Mouse (Mus musculus): ENCODE data around the gene Trpc4ap. TPM values are rescaled to one million over a fixed set of nuclear protein-coding genes. Genes with fewer than 3 reads are reported as not detected.

Trpc4ap gene
- polyA plus RNA-seq, 1 experiment from 2014 or later, result 177 TPM

- 89% methylated on average over 4 of the region's 4 CpGs for WGBS
- H3K4me2 ChIP-seq (replicated peaks), result no peak overlapping the region
- H3K9ac ChIP-seq, result no peak overlapping the region
- H3K27me3 ChIP-seq, result no peaks in the 10 kb centered on the region
- no peaks in the 10 kb centered on the region for H3K9me3 ChIP-seq
- ATAC-seq (ENCODE audit: insufficient number of reproducible peaks, insufficient read depth, low FRiP score, low TSS enrichment), result no peak
- no peak overlapping the region for H3K4me3 ChIP-seq
- H3K36me3 ChIP-seq, result peaks cover 48% of the 10 kb centered on the region
- no peak overlapping the region for H3K27ac ChIP-seq
- H3K4me1 ChIP-seq, result no peaks in the 10 kb centered on the region
Observed at GRCm38 (mm10) chr2:155671236-155671635, 20.9 kb downstream of the Trpc4ap start.

DNA sequence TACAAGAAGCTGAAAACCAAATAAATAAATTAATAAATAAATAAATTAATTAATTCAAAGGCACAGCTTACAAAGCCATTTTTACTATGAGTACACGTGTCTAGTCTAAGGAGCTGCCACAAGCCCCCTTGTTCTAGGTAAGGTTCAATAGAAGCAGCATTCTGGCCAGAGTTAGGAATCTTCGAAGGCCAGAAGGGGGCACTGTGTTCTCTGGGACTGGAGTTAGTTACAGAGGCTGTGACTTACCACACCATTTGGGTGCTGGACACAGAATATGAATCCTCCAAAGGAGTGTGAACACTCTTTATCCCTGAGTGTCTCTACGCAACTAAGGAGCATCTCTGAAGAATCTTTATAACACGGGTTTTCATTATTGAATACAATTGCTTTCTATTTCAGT lies 23.7 kb downstream of the Trpc4ap start:
- H3K36me3 ChIP-seq, result peaks cover 73% of the 10 kb centered on the region
- no peak overlapping the region for H3K9ac ChIP-seq

GRCm38 (mm10) chr2:155667881-155668280 lies 24.3 kb downstream of the Trpc4ap start:
- H3K9ac ChIP-seq, result no peak overlapping the region
- no peak overlapping the region for H3K27ac ChIP-seq
- H3K4me1 ChIP-seq, result no peaks in the 10 kb centered on the region
- H3K4me2 ChIP-seq (replicated peaks), result no peak overlapping the region
- no peaks in the 10 kb centered on the region for H3K27me3 ChIP-seq
- over 99% methylated on average over 8 of the region's 8 CpGs for WGBS
- no peak overlapping the region for H3K4me3 ChIP-seq
- H3K9me3 ChIP-seq, result no peaks in the 10 kb centered on the region
- ATAC-seq (ENCODE audit: insufficient number of reproducible peaks, insufficient read depth, low FRiP score, low TSS enrichment), result no peak
- peaks cover 79% of the 10 kb centered on the region for H3K36me3 ChIP-seq

More for the DNA sequence above, 23.7 kb downstream of the Trpc4ap start:
- Histone ChIP-seq H3K4me3 (no peak overlapping the region), H3K4me1 (no peaks in the 10 kb centered on the region), H3K27me3 (no peaks in the 10 kb centered on the region), H3K4me2 (replicated peaks) (no peak overlapping the region), H3K9me3 (no peaks in the 10 kb centered on the region), H3K27ac (no peak overlapping the region)
- ATAC-seq (ENCODE audit: insufficient number of reproducible peaks, insufficient read depth, low FRiP score, low TSS enrichment), result no peak
- WGBS, result 83% methylated on average over 4 of the region's 4 CpGs

DNA sequence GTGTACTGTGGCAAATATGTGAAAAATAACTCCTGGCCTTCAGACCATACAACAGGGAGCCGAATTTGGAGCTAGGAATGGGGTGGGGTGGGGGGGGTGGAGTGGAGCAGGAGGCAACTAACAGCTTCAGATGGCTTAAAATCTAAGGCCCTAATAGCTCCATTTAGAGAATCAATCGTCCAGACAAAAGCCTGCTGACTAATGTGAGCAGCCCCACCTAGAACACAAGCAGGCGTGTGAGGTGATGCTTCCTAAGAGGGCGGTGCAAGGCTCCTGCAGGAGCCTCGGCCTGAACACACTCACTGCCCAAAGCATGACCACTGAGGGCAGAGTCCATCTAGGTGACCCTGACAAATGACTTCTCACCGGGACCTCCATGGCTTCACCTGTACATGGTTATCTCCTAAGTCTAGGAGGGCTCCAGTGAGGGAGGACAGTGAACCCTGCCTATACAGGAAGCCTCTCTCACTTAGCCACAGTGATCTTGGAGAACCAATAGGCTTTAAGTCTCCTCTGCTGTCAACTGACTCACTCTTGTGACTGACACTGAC lies 28.2 kb downstream of the Trpc4ap start:
- Histone ChIP-seq H3K4me2 (replicated peaks) (no peak overlapping the region), H3K9me3 (no peaks in the 10 kb centered on the region), H3K27me3 (no peaks in the 10 kb centered on the region), H3K27ac (no peak overlapping the region), H3K9ac (no peak overlapping the region), H3K4me3 (no peak overlapping the region), H3K36me3 (peaks cover 86% of the 10 kb centered on the region), H3K4me1 (no peaks in the 10 kb centered on the region)
- WGBS, result 82% methylated on average over 6 of the region's 6 CpGs
- no peak for ATAC-seq (ENCODE audit: insufficient number of reproducible peaks, insufficient read depth, low FRiP score, low TSS enrichment)

DNA sequence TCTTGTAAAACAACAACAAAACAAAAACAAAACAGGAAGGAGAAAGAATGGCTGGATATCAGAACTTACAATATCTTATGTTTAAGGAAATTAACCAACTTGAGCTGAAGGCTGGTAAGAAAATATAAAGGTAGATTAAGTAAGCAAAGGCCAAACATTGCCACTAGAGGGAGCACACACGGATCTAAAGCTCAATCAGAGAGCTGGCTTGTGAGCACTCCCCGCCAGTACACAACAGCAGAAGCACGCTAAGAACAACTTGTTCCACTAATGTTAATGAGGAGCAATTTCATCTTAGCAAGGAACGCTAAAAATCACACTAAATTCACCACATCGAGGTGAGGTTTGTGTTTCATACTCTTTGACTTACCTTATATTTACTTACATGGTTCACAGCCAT lies 29.1 kb downstream of the Trpc4ap start:
- H3K36me3 ChIP-seq, result peaks cover 88% of the 10 kb centered on the region
- H3K4me1 ChIP-seq, result no peaks in the 10 kb centered on the region
- ATAC-seq (ENCODE audit: insufficient number of reproducible peaks, insufficient read depth, low FRiP score, low TSS enrichment), result no peak
- H3K9me3 ChIP-seq, result no peaks in the 10 kb centered on the region
- H3K27ac ChIP-seq, result no peak overlapping the region
- H3K9ac ChIP-seq, result no peak overlapping the region
- H3K4me3 ChIP-seq, result no peak overlapping the region
- 27% methylated on average over 5 of the region's 5 CpGs for WGBS
- no peaks in the 10 kb centered on the region for H3K27me3 ChIP-seq
- no peak overlapping the region for H3K4me2 ChIP-seq (replicated peaks)

GRCm38 (mm10) chr2:155662390-155662789 lies 29.8 kb downstream of the Trpc4ap start:
- Histone ChIP-seq H3K9me3 (no peaks in the 10 kb centered on the region), H3K9ac (no peak overlapping the region), H3K27me3 (no peaks in the 10 kb centered on the region), H3K4me2 (replicated peaks) (no peak overlapping the region), H3K27ac (no peak overlapping the region), H3K4me3 (no peak overlapping the region), H3K36me3 (peaks cover 86% of the 10 kb centered on the region), H3K4me1 (no peaks in the 10 kb centered on the region)
- no peak for ATAC-seq (ENCODE audit: insufficient number of reproducible peaks, insufficient read depth, low FRiP score, low TSS enrichment)
- 96% methylated on average over 5 of the region's 5 CpGs for WGBS

- Histone ChIP-seq H3K36me3 (peaks cover 75% of the 10 kb centered on the region), H3K4me2 (replicated peaks) (no peak overlapping the region), H3K27me3 (no peaks in the 10 kb centered on the region), H3K4me3 (no peak overlapping the region), H3K4me1 (no peaks in the 10 kb centered on the region), H3K27ac (no peak overlapping the region), H3K9ac (no peak overlapping the region), H3K9me3 (no peaks in the 10 kb centered on the region)
- WGBS, result 91% methylated on average over 6 of the region's 6 CpGs
- no peak for ATAC-seq (ENCODE audit: insufficient number of reproducible peaks, insufficient read depth, low FRiP score, low TSS enrichment)
Observed at GRCm38 (mm10) chr2:155655759-155656372, 36.3 kb downstream of the Trpc4ap start.

GRCm38 (mm10) chr2:155652618-155653017 lies 39.6 kb downstream of the Trpc4ap start:
- no peak for ATAC-seq (ENCODE audit: insufficient number of reproducible peaks, insufficient read depth, low FRiP score, low TSS enrichment)
- Histone ChIP-seq H3K4me3 (no peak overlapping the region), H3K36me3 (peaks cover 79% of the 10 kb centered on the region), H3K4me2 (replicated peaks) (no peak overlapping the region), H3K9ac (no peak overlapping the region), H3K9me3 (no peaks in the 10 kb centered on the region), H3K4me1 (no peaks in the 10 kb centered on the region), H3K27me3 (no peaks in the 10 kb centered on the region), H3K27ac (no peak overlapping the region)
- WGBS, result 91% methylated on average over 5 of the region's 5 CpGs

DNA sequence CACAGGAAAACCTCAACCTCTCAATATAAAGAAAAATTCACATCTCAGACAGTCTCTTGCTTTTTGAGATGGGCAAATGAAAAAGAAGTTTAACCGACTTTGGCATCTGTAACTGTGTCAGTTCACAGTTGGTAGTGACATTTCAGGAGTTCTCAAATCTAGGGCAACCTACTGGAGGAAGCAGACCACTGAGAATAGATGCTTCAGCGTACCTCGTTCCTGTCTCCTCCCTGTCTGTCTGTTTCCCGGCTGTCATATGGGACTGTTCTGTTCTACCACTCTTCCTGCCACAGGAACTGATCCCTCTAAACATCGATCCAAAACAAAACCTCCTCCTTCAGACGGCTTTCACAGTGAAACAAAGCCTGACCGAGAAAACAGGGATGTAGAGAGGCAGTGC lies 46.4 kb downstream of the Trpc4ap start:
- WGBS, result 78% methylated on average over 7 of the region's 7 CpGs

DNA sequence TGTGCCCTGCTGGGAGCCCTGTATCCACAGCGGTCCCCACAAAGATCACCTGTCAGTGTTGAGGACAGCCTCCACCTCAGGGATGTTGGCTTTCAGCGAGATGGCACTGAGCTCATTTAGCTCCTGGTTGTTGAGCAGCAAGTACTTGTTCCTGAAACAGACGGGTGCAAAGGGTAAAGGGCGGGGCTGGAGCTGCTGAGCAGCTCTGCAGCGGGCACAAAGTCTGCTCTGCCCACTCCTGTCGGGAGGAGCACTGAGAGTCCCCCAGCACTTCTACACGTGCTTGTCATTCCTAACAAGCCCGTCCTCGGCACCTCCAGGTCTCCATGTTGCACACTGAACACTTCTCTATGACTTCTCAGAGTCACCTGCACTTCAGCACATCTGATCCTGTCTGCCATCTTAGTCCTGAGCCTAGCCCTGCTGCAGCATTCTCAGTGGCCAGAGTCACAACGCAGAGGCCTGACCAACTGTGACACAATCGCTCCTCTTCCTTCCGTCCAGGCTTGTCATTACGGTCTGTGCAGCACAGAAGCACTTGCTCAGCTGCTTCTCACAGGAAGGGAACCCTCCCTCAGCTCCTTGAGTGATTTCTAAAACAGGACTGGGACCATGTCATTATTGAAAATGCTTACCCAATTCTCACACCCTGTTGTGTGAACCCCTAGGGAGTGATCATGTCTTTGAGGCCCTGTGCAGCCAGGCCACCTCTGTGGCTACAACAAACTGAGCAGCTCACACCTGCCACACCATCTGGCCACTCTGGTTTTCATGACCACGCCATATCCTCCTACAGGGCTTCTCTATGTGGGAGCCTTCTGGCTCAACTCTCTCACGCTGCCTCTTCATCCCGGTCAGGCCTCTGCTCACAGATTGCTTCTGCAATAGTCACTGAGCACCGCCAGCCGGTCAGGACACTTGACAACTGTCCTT lies 50.4 kb downstream of the Trpc4ap start:
- ATAC-seq (ENCODE audit: insufficient number of reproducible peaks, insufficient read depth, low FRiP score, low TSS enrichment), result no peak
- Histone ChIP-seq H3K9me3 (no peaks in the 10 kb centered on the region), H3K27ac (no peak overlapping the region), H3K4me2 (replicated peaks) (no peak overlapping the region), H3K36me3 (peaks cover 91% of the 10 kb centered on the region), H3K27me3 (no peaks in the 10 kb centered on the region), H3K9ac (no peak overlapping the region), H3K4me1 (no peaks in the 10 kb centered on the region), H3K4me3 (no peak overlapping the region)
- WGBS, result 85% methylated on average over 18 of the region's 18 CpGs

More for the DNA sequence above, 46.4 kb downstream of the Trpc4ap start:
- H3K4me3 ChIP-seq, result no peak overlapping the region
- no peaks in the 10 kb centered on the region for H3K27me3 ChIP-seq
- no peak overlapping the region for H3K9ac ChIP-seq
- no peak overlapping the region for H3K4me2 ChIP-seq (replicated peaks)
- H3K4me1 ChIP-seq, result no peaks in the 10 kb centered on the region
- ATAC-seq (ENCODE audit: insufficient number of reproducible peaks, insufficient read depth, low FRiP score, low TSS enrichment), result no peak
- H3K36me3 ChIP-seq, result peaks cover 86% of the 10 kb centered on the region
- no peaks in the 10 kb centered on the region for H3K9me3 ChIP-seq
- H3K27ac ChIP-seq, result no peak overlapping the region

DNA sequence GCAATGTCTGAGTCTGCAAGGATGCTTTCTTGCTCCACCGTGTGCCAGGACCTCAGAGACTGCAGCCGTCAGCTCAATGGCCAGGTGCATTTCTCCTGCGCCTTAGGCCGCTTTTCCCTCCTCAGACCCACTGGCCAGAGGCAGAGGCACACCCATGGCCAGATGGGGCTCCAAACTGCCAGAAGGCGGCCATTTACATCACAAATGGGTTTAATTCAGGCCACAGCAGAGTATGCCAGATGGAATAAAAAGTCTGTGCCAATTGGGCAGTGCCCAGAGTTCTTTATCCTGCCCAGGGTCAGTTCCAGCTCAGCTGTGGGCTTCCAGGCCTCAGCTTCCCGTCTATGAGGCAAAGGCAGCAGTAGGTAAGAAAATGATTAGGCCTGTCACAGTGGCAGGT lies 51.5 kb downstream of the Trpc4ap start:
- peaks cover 96% of the 10 kb centered on the region for H3K36me3 ChIP-seq
- ATAC-seq (ENCODE audit: insufficient number of reproducible peaks, insufficient read depth, low FRiP score, low TSS enrichment), result no peak
- H3K4me3 ChIP-seq, result no peak overlapping the region
- H3K4me2 ChIP-seq (replicated peaks), result no peak overlapping the region
- 80% methylated on average over 6 of the region's 6 CpGs for WGBS
- no peaks in the 10 kb centered on the region for H3K27me3 ChIP-seq
- H3K9me3 ChIP-seq, result no peaks in the 10 kb centered on the region
- no peak overlapping the region for H3K27ac ChIP-seq
- H3K4me1 ChIP-seq, result no peaks in the 10 kb centered on the region
- no peak overlapping the region for H3K9ac ChIP-seq

GRCm38 (mm10) chr2:155637411-155637810 lies 54.8 kb downstream of the Trpc4ap start:
- no peak overlapping the region for H3K4me3 ChIP-seq
- ATAC-seq (ENCODE audit: insufficient number of reproducible peaks, insufficient read depth, low FRiP score, low TSS enrichment), result no peak
- no peak overlapping the region for H3K27ac ChIP-seq
- H3K4me2 ChIP-seq (replicated peaks), result no peak overlapping the region
- peaks cover 15% of the 10 kb centered on the region for H3K27me3 ChIP-seq
- WGBS, result 93% methylated on average over 4 of the region's 4 CpGs
- H3K36me3 ChIP-seq, result peaks cover 97% of the 10 kb centered on the region
- H3K4me1 ChIP-seq, result no peaks in the 10 kb centered on the region
- H3K9me3 ChIP-seq, result no peaks in the 10 kb centered on the region
- no peak overlapping the region for H3K9ac ChIP-seq

Data from embryonic facial prominence, embryonic 12.5 days (tissue).